Mouse (Mus musculus): Measurements from ENCODE around the gene Hmga1b. TPM values are rescaled to one million over a fixed set of nuclear protein-coding genes. Genes with fewer than 3 reads are reported as not detected.

Hmga1b gene
- polyA plus RNA-seq, 1 experiment from 2014 or later = 5.3 TPM

- TF ChIP-seq CTCF (IDR thresholded peaks at IDR 0.05; ENCODE audit: low read depth) = no peak
- peak within 1 kb of the TSS; percentile 96 for H3K4me2 ChIP-seq
- H3K9ac ChIP-seq = peak within 1 kb of the TSS; percentile 93
- H3K27ac ChIP-seq (ENCODE audit: low read depth) = peak within 1 kb of the TSS; percentile 80; the same call in 1 of the 2 replicates
- 2% methylated on average over 59 of the region's 59 CpGs for WGBS
- H3K4me1 ChIP-seq (ENCODE audit: insufficient read depth) = peaks cover 10% of the 10 kb centered on the region
- DNase-seq = peak; percentile 99
- no peaks in the 10 kb centered on the region for H3K9me3 ChIP-seq (ENCODE audit: low read depth, low read length)
- H3K27me3 ChIP-seq (ENCODE audit: insufficient read depth, low read length) = no peaks in the 10 kb centered on the region
- H3K4me3 ChIP-seq (ENCODE audit: low read depth, low read length) = peak within 1 kb of the TSS; percentile 100
- peaks cover 40% of the 10 kb centered on the region for H3K36me3 ChIP-seq (ENCODE audit: insufficient read depth)
- peak; percentile 87 for ATAC-seq (ENCODE audit: insufficient read depth)
These were observed 33.4 kb downstream of the Hmga1b start, which contains the start of gene Dus1l for GRCm38 (mm10) chr11:120795756-120796613. Gene Dus1l, minus strand, starts transcription at chr11:120796403.

- DNase-seq = no peak
- Histone ChIP-seq H3K36me3 (ENCODE audit: insufficient read depth) (peaks cover 34% of the 10 kb centered on the region), H3K9me3 (ENCODE audit: low read depth, low read length) (no peaks in the 10 kb centered on the region), H3K4me1 (ENCODE audit: insufficient read depth) (peaks cover 10% of the 10 kb centered on the region), H3K27me3 (ENCODE audit: insufficient read depth, low read length) (no peaks in the 10 kb centered on the region), H3K4me3 (ENCODE audit: low read depth, low read length) (peak overlapping the region; percentile 100), H3K9ac (peak overlapping the region; percentile 93), H3K27ac (ENCODE audit: low read depth) (peak overlapping the region; percentile 80; the same call in 1 of the 2 replicates), H3K4me2 (peak overlapping the region; percentile 96)
- TF ChIP-seq CTCF (IDR thresholded peaks at IDR 0.05; ENCODE audit: low read depth) = no peak
- peak; percentile 26 for ATAC-seq (ENCODE audit: insufficient read depth)
- WGBS = 28% methylated on average over 8 of the region's 8 CpGs
These were observed 34.0 kb downstream of the Hmga1b start for GRCm38 (mm10) chr11:120796614-120796946.

- no peak overlapping the region for H3K9ac ChIP-seq
- no peak for TF ChIP-seq CTCF (IDR thresholded peaks at IDR 0.05; ENCODE audit: low read depth)
- no peaks in the 10 kb centered on the region for H3K27me3 ChIP-seq (ENCODE audit: insufficient read depth, low read length)
- H3K4me1 ChIP-seq (ENCODE audit: insufficient read depth) = peaks cover 10% of the 10 kb centered on the region
- no peak overlapping the region for H3K4me3 ChIP-seq (ENCODE audit: low read depth, low read length)
- WGBS = 73% methylated on average over 3 of the region's 3 CpGs
- H3K4me2 ChIP-seq = no peak overlapping the region
- DNase-seq (no peak), ATAC-seq (ENCODE audit: insufficient read depth) (no peak)
- H3K9me3 ChIP-seq (ENCODE audit: low read depth, low read length) = no peaks in the 10 kb centered on the region
- H3K27ac ChIP-seq (ENCODE audit: low read depth) = no peak overlapping the region
- peaks cover 18% of the 10 kb centered on the region for H3K36me3 ChIP-seq (ENCODE audit: insufficient read depth)
These were observed 35.6 kb downstream of the Hmga1b start for GRCm38 (mm10) chr11:120798244-120798643.

GRCm38 (mm10) chr11:120799316-120799890, 36.8 kb downstream of the Hmga1b start:
- H3K9me3 ChIP-seq (ENCODE audit: low read depth, low read length) = no peaks in the 10 kb centered on the region
- no peak overlapping the region for H3K4me3 ChIP-seq (ENCODE audit: low read depth, low read length)
- peaks cover 10% of the 10 kb centered on the region for H3K4me1 ChIP-seq (ENCODE audit: insufficient read depth)
- DNase-seq = no peak
- TF ChIP-seq CTCF (IDR thresholded peaks at IDR 0.05; ENCODE audit: low read depth) = no peak
- no peak overlapping the region for H3K27ac ChIP-seq (ENCODE audit: low read depth)
- ATAC-seq (ENCODE audit: insufficient read depth) = no peak
- no peak overlapping the region for H3K9ac ChIP-seq
- peaks cover 6% of the 10 kb centered on the region for H3K36me3 ChIP-seq (ENCODE audit: insufficient read depth)
- 58% methylated on average over 6 of the region's 6 CpGs for WGBS
- H3K27me3 ChIP-seq (ENCODE audit: insufficient read depth, low read length) = no peaks in the 10 kb centered on the region
- no peak overlapping the region; the same call in 1 of the 2 replicates for H3K4me2 ChIP-seq

- peak; percentile 96 for DNase-seq
- 11% methylated on average over 10 of the region's 10 CpGs for WGBS
- ATAC-seq (ENCODE audit: insufficient read depth) = peak; percentile 66
- Histone ChIP-seq H3K4me3 (ENCODE audit: low read depth, low read length) (0 out of 2 replicates have a peak overlapping the region, but pooled peaks have one; percentile 0), H3K4me2 (no peak overlapping the region; the same call in 1 of the 2 replicates), H3K36me3 (ENCODE audit: insufficient read depth) (peaks cover 3% of the 10 kb centered on the region; the same call in 1 of the 2 replicates), H3K9ac (no peak overlapping the region), H3K4me1 (ENCODE audit: insufficient read depth) (peaks cover 8% of the 10 kb centered on the region), H3K27me3 (ENCODE audit: insufficient read depth, low read length) (no peaks in the 10 kb centered on the region), H3K27ac (ENCODE audit: low read depth) (peak overlapping the region; percentile 54; the same call in 1 of the 2 replicates), H3K9me3 (ENCODE audit: low read depth, low read length) (no peaks in the 10 kb centered on the region)
- TF ChIP-seq CTCF (IDR thresholded peaks at IDR 0.05; ENCODE audit: low read depth) = peak; percentile 94
These were observed 37.7 kb downstream of the Hmga1b start for GRCm38 (mm10) chr11:120800061-120800904.

- 73% methylated on average over 7 of the region's 7 CpGs for WGBS
- DNase-seq = no peak
- H3K36me3 ChIP-seq (ENCODE audit: insufficient read depth) = peaks cover 43% of the 10 kb centered on the region
These were observed 41.7 kb downstream of the Hmga1b start for GRCm38 (mm10) chr11:120804274-120804673.

More at GRCm38 (mm10) chr11:120804274-120804673, 41.7 kb downstream of the Hmga1b start:
- no peak for TF ChIP-seq CTCF (IDR thresholded peaks at IDR 0.05; ENCODE audit: low read depth)
- H3K4me3 ChIP-seq (ENCODE audit: low read depth, low read length) = no peak overlapping the region
- H3K9me3 ChIP-seq (ENCODE audit: low read depth, low read length) = no peaks in the 10 kb centered on the region
- no peaks in the 10 kb centered on the region for H3K27me3 ChIP-seq (ENCODE audit: insufficient read depth, low read length)
- H3K27ac ChIP-seq (ENCODE audit: low read depth) = no peak overlapping the region
- no peak overlapping the region for H3K9ac ChIP-seq
- no peak for ATAC-seq (ENCODE audit: insufficient read depth)
- H3K4me2 ChIP-seq = no peak overlapping the region
- peaks cover 4% of the 10 kb centered on the region; the same call in 1 of the 2 replicates for H3K4me1 ChIP-seq (ENCODE audit: insufficient read depth)

Measured in lung, embryonic 14.5 days (tissue).